Mouse (Mus musculus): Measurements from ENCODE around the gene BC037034. TPM values are rescaled to one million over a fixed set of nuclear protein-coding genes. Genes with fewer than 3 reads are reported as not detected.

Gene BC037034
- total and polyA plus RNA-seq, 3 experiments = 3.7 to 15.2 (median 4.0) TPM

DNA sequence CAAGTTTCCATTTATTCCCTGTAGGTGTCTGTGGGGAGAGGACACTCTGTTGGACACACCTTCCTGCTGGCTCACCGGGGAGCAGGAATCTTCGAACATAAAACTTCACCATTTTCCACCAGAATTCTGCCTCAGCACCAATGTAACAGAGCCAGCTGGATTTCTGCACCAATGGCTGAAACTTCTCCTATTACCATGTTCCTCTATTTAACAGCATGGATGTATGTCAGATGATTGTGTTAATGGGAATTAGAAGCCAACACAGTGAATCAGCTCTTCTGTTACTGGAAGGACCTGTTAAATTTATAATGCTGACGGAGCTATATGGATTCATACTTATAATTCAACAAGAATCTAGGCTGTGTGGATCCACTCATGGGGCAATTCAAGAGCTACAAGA, 34.3 kb downstream of the BC037034 start:
- H3K36me3 ChIP-seq (ENCODE audit: control insufficient read depth, insufficient read depth, low read length) = no peaks in the 10 kb centered on the region
- no peak for TF ChIP-seq EP300 (IDR thresholded peaks at IDR 0.05; ENCODE audit: insufficient read depth, low read depth, low read length)
- no peak for TF ChIP-seq CTCF (IDR thresholded peaks at IDR 0.05)
- TF ChIP-seq POLR2A (IDR thresholded peaks at IDR 0.05; ENCODE audit: insufficient read depth, low read depth, low read length) = no peak
- intact Hi-C loops (cut with DNase I) = no loop called here
- no peaks in the 10 kb centered on the region for H3K27me3 ChIP-seq (ENCODE audit: control insufficient read depth, insufficient read depth, low read length)
- H3K9ac ChIP-seq (ENCODE audit: low read depth, low read length) = no peak overlapping the region
- no peaks in the 10 kb centered on the region for H3K79me2 ChIP-seq (replicated peaks; ENCODE audit: control insufficient read depth, insufficient read depth, low read length)
- WGBS = 83% methylated on average over 3 of the region's 3 CpGs
- no peaks in the 10 kb centered on the region for H3K4me1 ChIP-seq (ENCODE audit: control insufficient read depth, insufficient read depth, low read length)
- H3K27ac ChIP-seq = no peak overlapping the region
- H3K4me3 ChIP-seq = no peak overlapping the region
- DNase-seq = no peak

DNA sequence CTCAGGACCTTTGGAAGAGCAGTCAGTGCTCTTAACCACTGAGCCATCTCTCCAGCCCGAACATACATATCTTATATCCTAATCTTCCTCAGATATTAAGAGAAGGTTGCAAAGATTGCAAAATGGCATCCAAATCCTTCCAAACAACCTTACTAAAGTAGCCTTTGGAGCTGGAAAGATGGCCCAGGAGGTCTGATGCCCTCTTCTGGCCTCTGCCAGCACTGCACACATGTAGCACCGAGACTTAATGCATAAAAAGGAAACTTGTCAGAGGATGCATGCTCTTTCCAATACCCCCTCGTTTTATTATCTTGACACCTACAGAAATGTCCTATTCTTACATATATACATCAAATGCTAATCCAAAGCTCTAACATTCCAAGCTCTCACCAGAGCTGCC, 35.8 kb downstream of the BC037034 start:
- Histone ChIP-seq H3K27ac (no peak overlapping the region), H3K4me3 (no peak overlapping the region), H3K27me3 (ENCODE audit: control insufficient read depth, insufficient read depth, low read length) (no peaks in the 10 kb centered on the region), H3K9ac (ENCODE audit: low read depth, low read length) (no peak overlapping the region), H3K4me1 (ENCODE audit: control insufficient read depth, insufficient read depth, low read length) (no peaks in the 10 kb centered on the region), H3K79me2 (replicated peaks; ENCODE audit: control insufficient read depth, insufficient read depth, low read length) (no peaks in the 10 kb centered on the region), H3K36me3 (ENCODE audit: control insufficient read depth, insufficient read depth, low read length) (no peaks in the 10 kb centered on the region)
- WGBS = 49% methylated on average over 3 of the region's 3 CpGs
- peak in 1 of 2 experiments; percentile 21 for DNase-seq
- TF ChIP-seq POLR2A (IDR thresholded peaks at IDR 0.05; ENCODE audit: insufficient read depth, low read depth, low read length) (no peak), CTCF (IDR thresholded peaks at IDR 0.05) (peak; percentile 59), EP300 (IDR thresholded peaks at IDR 0.05; ENCODE audit: insufficient read depth, low read depth, low read length) (no peak)
- intact Hi-C loops (cut with DNase I) = no loop called here

DNA sequence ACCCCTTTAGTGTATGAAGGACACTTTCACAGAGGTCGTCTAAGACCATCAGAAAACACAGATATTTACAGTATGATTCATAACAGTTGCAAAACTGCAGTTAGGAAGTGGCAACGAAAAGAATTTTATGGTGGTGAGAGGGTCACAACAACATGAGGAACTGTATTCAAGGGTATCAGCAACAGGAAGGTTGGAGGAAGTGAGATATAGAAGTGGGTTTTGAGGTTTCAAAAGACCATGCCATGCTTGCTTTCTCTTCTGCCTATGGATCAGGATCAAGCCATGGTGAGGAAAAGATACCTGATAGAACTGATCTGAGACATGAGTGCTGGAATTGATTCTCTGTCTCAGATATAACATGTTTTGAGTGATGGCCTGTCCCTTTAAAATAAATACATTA, 36.5 kb downstream of the BC037034 start:
- DNase-seq = no peak
- Histone ChIP-seq H3K4me3 (no peak overlapping the region), H3K4me1 (ENCODE audit: control insufficient read depth, insufficient read depth, low read length) (no peaks in the 10 kb centered on the region), H3K36me3 (ENCODE audit: control insufficient read depth, insufficient read depth, low read length) (no peaks in the 10 kb centered on the region), H3K9ac (ENCODE audit: low read depth, low read length) (no peak overlapping the region), H3K27ac (no peak overlapping the region), H3K79me2 (replicated peaks; ENCODE audit: control insufficient read depth, insufficient read depth, low read length) (no peaks in the 10 kb centered on the region), H3K27me3 (ENCODE audit: control insufficient read depth, insufficient read depth, low read length) (no peaks in the 10 kb centered on the region)
- intact Hi-C loops (cut with DNase I) = no loop called here
- TF ChIP-seq EP300 (IDR thresholded peaks at IDR 0.05; ENCODE audit: insufficient read depth, low read depth, low read length) = no peak
- TF ChIP-seq CTCF (IDR thresholded peaks at IDR 0.05) = no peak
- TF ChIP-seq POLR2A (IDR thresholded peaks at IDR 0.05; ENCODE audit: insufficient read depth, low read depth, low read length) = no peak
- WGBS = 35% methylated on average over 2 of the region's 2 CpGs

DNA sequence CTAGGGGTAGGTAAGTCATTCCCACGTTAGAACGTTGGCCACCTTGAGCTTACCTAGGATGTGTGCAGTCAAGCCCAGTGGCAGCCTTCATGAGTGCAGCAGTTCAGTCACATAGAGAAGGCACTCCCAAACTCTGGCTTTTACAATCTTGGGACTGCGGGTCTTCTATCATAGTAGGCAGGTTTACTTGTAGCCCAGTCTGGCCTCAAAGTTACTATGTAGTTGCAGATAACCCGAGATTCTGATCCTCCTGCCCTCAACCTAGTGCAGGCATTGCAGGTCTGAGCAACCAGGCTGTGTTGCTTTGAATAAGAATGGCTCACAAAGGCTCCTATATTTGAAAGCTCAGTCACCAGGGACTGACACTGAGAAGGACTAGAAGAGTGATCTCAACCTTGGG, 37.3 kb downstream of the BC037034 start:
- no peak for TF ChIP-seq CTCF (IDR thresholded peaks at IDR 0.05)
- no peak for TF ChIP-seq EP300 (IDR thresholded peaks at IDR 0.05; ENCODE audit: insufficient read depth, low read depth, low read length)
- TF ChIP-seq POLR2A (IDR thresholded peaks at IDR 0.05; ENCODE audit: insufficient read depth, low read depth, low read length) = no peak
- WGBS = 69% methylated on average over 4 of the region's 4 CpGs
- no peaks in the 10 kb centered on the region for H3K36me3 ChIP-seq (ENCODE audit: control insufficient read depth, insufficient read depth, low read length)
- intact Hi-C loops (cut with DNase I) = no loop called here
- H3K4me1 ChIP-seq (ENCODE audit: control insufficient read depth, insufficient read depth, low read length) = no peaks in the 10 kb centered on the region
- no peaks in the 10 kb centered on the region for H3K27me3 ChIP-seq (ENCODE audit: control insufficient read depth, insufficient read depth, low read length)
- H3K27ac ChIP-seq = no peak overlapping the region
- no peak overlapping the region for H3K4me3 ChIP-seq
- H3K79me2 ChIP-seq (replicated peaks; ENCODE audit: control insufficient read depth, insufficient read depth, low read length) = no peaks in the 10 kb centered on the region
- DNase-seq = no peak
- H3K9ac ChIP-seq (ENCODE audit: low read depth, low read length) = no peak overlapping the region

DNA sequence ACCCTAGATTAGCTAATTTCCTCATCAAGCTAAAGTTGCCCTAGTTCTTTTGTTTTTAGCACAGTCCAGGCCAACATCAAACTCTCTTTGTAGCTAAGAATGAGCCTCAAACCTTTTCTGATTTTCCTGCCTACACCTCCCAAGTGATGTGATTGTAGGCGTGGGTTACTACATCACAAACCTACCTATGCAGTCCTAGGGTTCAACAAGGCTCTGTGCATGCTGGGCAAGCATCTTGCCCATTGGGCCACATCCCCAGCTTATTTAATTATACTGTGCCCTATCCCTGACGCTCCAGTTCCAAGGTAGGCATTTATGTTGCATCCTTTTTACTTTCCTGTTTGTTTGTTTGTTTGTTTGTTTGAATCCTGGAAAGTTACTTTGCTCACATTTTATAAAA, 38.1 kb downstream of the BC037034 start, which contains the start of gene Nxpe5:
Nxpe5 (plus strand) TSS at position 199 of the 400 bp plus-strand sequence.
- no peak within 1 kb of the TSS for H3K27ac ChIP-seq
- intact Hi-C loops (cut with DNase I) = no loop called here
- TF ChIP-seq EP300 (IDR thresholded peaks at IDR 0.05; ENCODE audit: insufficient read depth, low read depth, low read length) (no peak), CTCF (IDR thresholded peaks at IDR 0.05) (no peak), POLR2A (IDR thresholded peaks at IDR 0.05; ENCODE audit: insufficient read depth, low read depth, low read length) (no peak)
- H3K36me3 ChIP-seq (ENCODE audit: control insufficient read depth, insufficient read depth, low read length) = no peaks in the 10 kb centered on the region
- no peaks in the 10 kb centered on the region for H3K79me2 ChIP-seq (replicated peaks; ENCODE audit: control insufficient read depth, insufficient read depth, low read length)
- DNase-seq = no peak
- no peaks in the 10 kb centered on the region for H3K27me3 ChIP-seq (ENCODE audit: control insufficient read depth, insufficient read depth, low read length)
- H3K4me3 ChIP-seq = no peak within 1 kb of the TSS
- no peak within 1 kb of the TSS for H3K9ac ChIP-seq (ENCODE audit: low read depth, low read length)
- WGBS = 49% methylated on average over 2 of the region's 2 CpGs
- H3K4me1 ChIP-seq (ENCODE audit: control insufficient read depth, insufficient read depth, low read length) = no peaks in the 10 kb centered on the region

DNA sequence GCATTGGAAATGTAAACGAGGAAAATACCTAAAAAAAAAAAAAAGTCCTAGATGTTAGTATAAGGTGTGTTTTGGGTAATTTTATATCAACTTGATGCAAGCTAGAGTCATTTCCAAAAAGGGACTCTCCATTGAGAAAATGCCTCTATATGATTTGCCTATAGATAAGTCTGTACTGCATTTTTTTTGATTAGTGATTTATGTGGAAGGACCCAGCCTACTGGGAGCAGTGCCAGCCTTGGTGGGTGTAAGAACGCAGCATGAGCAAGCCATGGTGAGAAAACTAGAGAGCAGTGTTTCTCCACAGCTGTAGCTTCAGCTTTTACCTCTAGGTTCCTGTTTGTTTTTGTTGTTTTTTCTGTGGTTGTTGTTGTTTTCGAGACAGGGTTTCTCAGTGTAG, 40.5 kb downstream of the BC037034 start:
- intact Hi-C loops (cut with DNase I) = loop anchor here (5.0 kb wide), 1 partner anchor 249 kb away; no protein-coding TSS in a partner anchor
- WGBS = 36% methylated on average over 3 of the region's 3 CpGs
- Histone ChIP-seq H3K4me1 (ENCODE audit: control insufficient read depth, insufficient read depth, low read length) (no peaks in the 10 kb centered on the region), H3K36me3 (ENCODE audit: control insufficient read depth, insufficient read depth, low read length) (no peaks in the 10 kb centered on the region), H3K9ac (ENCODE audit: low read depth, low read length) (no peak overlapping the region), H3K79me2 (replicated peaks; ENCODE audit: control insufficient read depth, insufficient read depth, low read length) (no peaks in the 10 kb centered on the region), H3K4me3 (no peak overlapping the region), H3K27me3 (ENCODE audit: control insufficient read depth, insufficient read depth, low read length) (no peaks in the 10 kb centered on the region), H3K27ac (no peak overlapping the region)
- no peak for DNase-seq
- TF ChIP-seq EP300 (IDR thresholded peaks at IDR 0.05; ENCODE audit: insufficient read depth, low read depth, low read length) (no peak), POLR2A (IDR thresholded peaks at IDR 0.05; ENCODE audit: insufficient read depth, low read depth, low read length) (no peak), CTCF (IDR thresholded peaks at IDR 0.05) (no peak)
